Mouse (Mus musculus): ENCODE data around the gene Kcnj8. TPM values are rescaled to one million over a fixed set of nuclear protein-coding genes. Genes with fewer than 3 reads are reported as not detected.

Kcnj8 gene
- polyA plus RNA-seq, 1 experiment: 0.02 TPM

- no peaks in the 10 kb centered on the region for H3K36me3 ChIP-seq (ENCODE audit: control insufficient read depth, insufficient read depth)
- H3K79me2 ChIP-seq (ENCODE audit: control insufficient read depth, insufficient read depth): no peaks in the 10 kb centered on the region
- no peak overlapping the region for H3ac ChIP-seq (ENCODE audit: control insufficient read depth, insufficient read length)
- TF ChIP-seq SRF (IDR thresholded peaks at IDR 0.05; ENCODE audit: control insufficient read depth, insufficient read length, low read depth): no peak
- no peak for TF ChIP-seq REST (IDR thresholded peaks at IDR 0.05; ENCODE audit: insufficient read depth, insufficient read length)
- no peak for TF ChIP-seq MAX (IDR thresholded peaks at IDR 0.05; ENCODE audit: low read depth)
- TF ChIP-seq TCF12 (IDR thresholded peaks at IDR 0.05; ENCODE audit: insufficient read depth, poor library complexity, severe bottlenecking): no peak
- TF ChIP-seq POLR2AphosphoS2 (IDR thresholded peaks at IDR 0.05; ENCODE audit: insufficient read length, low read depth): no peak
- no peak for TF ChIP-seq POLR2A (IDR thresholded peaks at IDR 0.05; ENCODE audit: insufficient read length, low read depth)
- TF ChIP-seq MYOG (IDR thresholded peaks at IDR 0.05; ENCODE audit: control insufficient read depth in 1 of 3, insufficient read depth in 1 of 3, insufficient read length in 2 of 3, low read depth in 2 of 3): no peak
- TF ChIP-seq USF1 (IDR thresholded peaks at IDR 0.05; ENCODE audit: low read depth): no peak
- TF ChIP-seq CEBPB (IDR thresholded peaks at IDR 0.05; ENCODE audit: insufficient read depth, poor library complexity, severe bottlenecking): no peak
- TF ChIP-seq MYOD1 (IDR thresholded peaks at IDR 0.05; ENCODE audit: control insufficient read depth in 1 of 3, insufficient read length in 2 of 3, low read depth in 2 of 3): no peak
- no peak for TF ChIP-seq E2F4 (IDR thresholded peaks at IDR 0.05; ENCODE audit: insufficient read depth)
- no peak for TF ChIP-seq TCF3 (IDR thresholded peaks at IDR 0.05; ENCODE audit: insufficient read length, low read depth)
- H3K27me3 ChIP-seq (ENCODE audit: control insufficient read depth, insufficient read depth, insufficient read length): peaks cover 15% of the 10 kb centered on the region
- peak overlapping the region; percentile 18 for H3K4me2 ChIP-seq (ENCODE audit: low read depth)
- H3K4me3 ChIP-seq: no peak overlapping the region
Measured at GRCm38 (mm10) chr6:142571629-142572360, 381 bp upstream of the Kcnj8 start.

- no peak for TF ChIP-seq E2F4 (IDR thresholded peaks at IDR 0.05; ENCODE audit: insufficient read depth)
- TF ChIP-seq USF1 (IDR thresholded peaks at IDR 0.05; ENCODE audit: low read depth): no peak
- no peak for TF ChIP-seq MYOD1 (IDR thresholded peaks at IDR 0.05; ENCODE audit: control insufficient read depth in 1 of 3, insufficient read length in 2 of 3, low read depth in 2 of 3)
- no peak for TF ChIP-seq CEBPB (IDR thresholded peaks at IDR 0.05; ENCODE audit: insufficient read depth, poor library complexity, severe bottlenecking)
- TF ChIP-seq REST (IDR thresholded peaks at IDR 0.05; ENCODE audit: insufficient read depth, insufficient read length): no peak
- no peak for TF ChIP-seq TCF12 (IDR thresholded peaks at IDR 0.05; ENCODE audit: insufficient read depth, poor library complexity, severe bottlenecking)
- no peak for TF ChIP-seq TCF3 (IDR thresholded peaks at IDR 0.05; ENCODE audit: insufficient read length, low read depth)
- TF ChIP-seq POLR2AphosphoS2 (IDR thresholded peaks at IDR 0.05; ENCODE audit: insufficient read length, low read depth): no peak
- TF ChIP-seq MAX (IDR thresholded peaks at IDR 0.05; ENCODE audit: low read depth): no peak
- TF ChIP-seq MYOG (IDR thresholded peaks at IDR 0.05; ENCODE audit: control insufficient read depth in 1 of 3, insufficient read depth in 1 of 3, insufficient read length in 2 of 3, low read depth in 2 of 3): no peak
- Histone ChIP-seq H3K27me3 (ENCODE audit: control insufficient read depth, insufficient read depth, insufficient read length) (peaks cover 15% of the 10 kb centered on the region), H3K79me2 (ENCODE audit: control insufficient read depth, insufficient read depth) (no peaks in the 10 kb centered on the region), H3K4me2 (ENCODE audit: low read depth) (no peak overlapping the region), H3K36me3 (ENCODE audit: control insufficient read depth, insufficient read depth) (no peaks in the 10 kb centered on the region), H3K4me3 (no peak overlapping the region), H3ac (ENCODE audit: control insufficient read depth, insufficient read length) (no peak overlapping the region)
Measured at GRCm38 (mm10) chr6:142570046-142570770, 1.2 kb downstream of the Kcnj8 start.

- no peak overlapping the region for H3K4me2 ChIP-seq (ENCODE audit: low read depth)
- TF ChIP-seq MYOD1 (IDR thresholded peaks at IDR 0.05; ENCODE audit: control insufficient read depth in 1 of 3, insufficient read length in 2 of 3, low read depth in 2 of 3) (no peak), MYOG (IDR thresholded peaks at IDR 0.05; ENCODE audit: control insufficient read depth in 1 of 3, insufficient read depth in 1 of 3, insufficient read length in 2 of 3, low read depth in 2 of 3) (no peak), USF1 (IDR thresholded peaks at IDR 0.05; ENCODE audit: low read depth) (no peak), TCF3 (IDR thresholded peaks at IDR 0.05; ENCODE audit: insufficient read length, low read depth) (no peak), CEBPB (IDR thresholded peaks at IDR 0.05; ENCODE audit: insufficient read depth, poor library complexity, severe bottlenecking) (no peak), REST (IDR thresholded peaks at IDR 0.05; ENCODE audit: insufficient read depth, insufficient read length) (no peak), POLR2AphosphoS2 (IDR thresholded peaks at IDR 0.05; ENCODE audit: insufficient read length, low read depth) (no peak), POLR2A (IDR thresholded peaks at IDR 0.05; ENCODE audit: insufficient read length, low read depth) (no peak), TCF12 (IDR thresholded peaks at IDR 0.05; ENCODE audit: insufficient read depth, poor library complexity, severe bottlenecking) (no peak), MAX (IDR thresholded peaks at IDR 0.05; ENCODE audit: low read depth) (no peak)
Measured at GRCm38 (mm10) chr6:142568713-142569357, 2.6 kb downstream of the Kcnj8 start.

GRCm38 (mm10) chr6:142567452-142567851, 4.0 kb downstream of the Kcnj8 start:
- Histone ChIP-seq H3K4me2 (ENCODE audit: low read depth) (no peak overlapping the region), H3K27me3 (ENCODE audit: control insufficient read depth, insufficient read depth, insufficient read length) (peaks cover 15% of the 10 kb centered on the region)
- no peak for TF ChIP-seq POLR2A (IDR thresholded peaks at IDR 0.05; ENCODE audit: insufficient read length, low read depth)
- TF ChIP-seq MAX (IDR thresholded peaks at IDR 0.05; ENCODE audit: low read depth): no peak
- TF ChIP-seq MYOG (IDR thresholded peaks at IDR 0.05; ENCODE audit: control insufficient read depth in 1 of 3, insufficient read depth in 1 of 3, insufficient read length in 2 of 3, low read depth in 2 of 3): no peak
- no peak for TF ChIP-seq TCF3 (IDR thresholded peaks at IDR 0.05; ENCODE audit: insufficient read length, low read depth)
- no peak for TF ChIP-seq E2F4 (IDR thresholded peaks at IDR 0.05; ENCODE audit: insufficient read depth)
- no peak for TF ChIP-seq SRF (IDR thresholded peaks at IDR 0.05; ENCODE audit: control insufficient read depth, insufficient read length, low read depth)
- TF ChIP-seq POLR2AphosphoS2 (IDR thresholded peaks at IDR 0.05; ENCODE audit: insufficient read length, low read depth): no peak
- no peak for TF ChIP-seq MYOD1 (IDR thresholded peaks at IDR 0.05; ENCODE audit: control insufficient read depth in 1 of 3, insufficient read length in 2 of 3, low read depth in 2 of 3)
- no peak for TF ChIP-seq REST (IDR thresholded peaks at IDR 0.05; ENCODE audit: insufficient read depth, insufficient read length)
- TF ChIP-seq USF1 (IDR thresholded peaks at IDR 0.05; ENCODE audit: low read depth): no peak
- TF ChIP-seq CEBPB (IDR thresholded peaks at IDR 0.05; ENCODE audit: insufficient read depth, poor library complexity, severe bottlenecking): no peak
- no peak for TF ChIP-seq TCF12 (IDR thresholded peaks at IDR 0.05; ENCODE audit: insufficient read depth, poor library complexity, severe bottlenecking)

More at GRCm38 (mm10) chr6:142568713-142569357, 2.6 kb downstream of the Kcnj8 start:
- Histone ChIP-seq H3K27me3 (ENCODE audit: control insufficient read depth, insufficient read depth, insufficient read length) (peaks cover 15% of the 10 kb centered on the region), H3K79me2 (ENCODE audit: control insufficient read depth, insufficient read depth) (no peaks in the 10 kb centered on the region), H3K36me3 (ENCODE audit: control insufficient read depth, insufficient read depth) (no peaks in the 10 kb centered on the region), H3ac (ENCODE audit: control insufficient read depth, insufficient read length) (no peak overlapping the region), H3K4me3 (no peak overlapping the region)

More at GRCm38 (mm10) chr6:142567452-142567851, 4.0 kb downstream of the Kcnj8 start:
- H3ac ChIP-seq (ENCODE audit: control insufficient read depth, insufficient read length): no peak overlapping the region
- no peaks in the 10 kb centered on the region for H3K36me3 ChIP-seq (ENCODE audit: control insufficient read depth, insufficient read depth)
- no peak overlapping the region for H3K4me3 ChIP-seq
- H3K79me2 ChIP-seq (ENCODE audit: control insufficient read depth, insufficient read depth): no peaks in the 10 kb centered on the region
